Mouse (Mus musculus): ENCODE measurements around the gene Dlgap1. TPM values are rescaled to one million over a fixed set of nuclear protein-coding genes. Genes with fewer than 3 reads are reported as not detected.

The Dlgap1 gene
- polyA plus RNA-seq, 1 experiment, result 0.26 TPM

DNA sequence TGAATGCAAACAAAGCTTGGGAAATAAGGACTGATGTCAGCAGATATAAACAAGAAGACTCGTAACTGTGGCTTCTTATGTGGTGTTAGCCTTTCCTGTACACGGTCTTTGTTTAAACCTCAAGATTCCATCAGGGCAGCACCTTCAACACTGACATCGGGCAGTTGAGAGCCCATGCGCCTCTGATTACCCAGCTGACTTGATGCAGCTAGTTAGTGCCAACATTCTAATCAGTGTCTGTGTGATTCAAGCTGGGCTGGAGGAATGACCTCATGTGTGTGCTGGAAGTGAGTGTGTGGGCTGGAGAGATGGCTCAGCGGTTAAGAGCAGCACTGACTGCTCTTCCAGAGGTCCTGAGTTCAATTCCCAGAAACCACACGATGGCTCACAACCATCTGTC is 770.5 kb downstream of the Dlgap1 start:
- TF ChIP-seq POLR2A (IDR thresholded peaks at IDR 0.05; ENCODE audit: low read depth, low read length) (no peak), CTCF (IDR thresholded peaks at IDR 0.05; ENCODE audit: borderline replicate concordance, insufficient read depth, low read length) (no peak)
- Histone ChIP-seq H3K4me1 (ENCODE audit: control insufficient read depth, insufficient read depth, low read length) (peaks cover 9% of the 10 kb centered on the region), H3K27ac (ENCODE audit: insufficient read depth, low read length) (peak overlapping the region; percentile 99), H3K4me3 (ENCODE audit: insufficient read depth, low read length) (no peak overlapping the region)

DNA sequence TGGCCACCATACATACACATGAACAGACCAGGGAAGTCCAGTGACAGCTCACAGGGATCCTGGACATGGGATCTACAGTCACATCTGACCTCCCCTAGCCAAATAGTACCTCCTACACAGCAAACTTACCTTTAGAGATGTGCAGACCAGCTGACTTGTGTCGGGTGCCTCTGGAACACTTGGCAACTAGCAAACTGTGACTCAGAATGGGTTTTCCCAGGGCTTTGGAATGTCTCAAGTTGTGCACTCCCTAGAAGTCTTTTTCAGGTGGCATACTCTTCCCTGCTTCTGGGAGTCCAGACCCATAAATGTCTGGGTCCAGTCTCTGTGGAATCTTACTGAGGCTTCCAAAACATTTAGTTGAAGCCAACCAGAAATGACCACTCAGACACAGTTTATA is 772.8 kb downstream of the Dlgap1 start:
- no peak overlapping the region for H3K4me3 ChIP-seq (ENCODE audit: insufficient read depth, low read length)
- no peak overlapping the region for H3K27ac ChIP-seq (ENCODE audit: insufficient read depth, low read length)
- H3K4me1 ChIP-seq (ENCODE audit: control insufficient read depth, insufficient read depth, low read length), result peaks cover 13% of the 10 kb centered on the region
- TF ChIP-seq POLR2A (IDR thresholded peaks at IDR 0.05; ENCODE audit: low read depth, low read length), result no peak
- TF ChIP-seq CTCF (IDR thresholded peaks at IDR 0.05; ENCODE audit: borderline replicate concordance, insufficient read depth, low read length), result no peak

DNA sequence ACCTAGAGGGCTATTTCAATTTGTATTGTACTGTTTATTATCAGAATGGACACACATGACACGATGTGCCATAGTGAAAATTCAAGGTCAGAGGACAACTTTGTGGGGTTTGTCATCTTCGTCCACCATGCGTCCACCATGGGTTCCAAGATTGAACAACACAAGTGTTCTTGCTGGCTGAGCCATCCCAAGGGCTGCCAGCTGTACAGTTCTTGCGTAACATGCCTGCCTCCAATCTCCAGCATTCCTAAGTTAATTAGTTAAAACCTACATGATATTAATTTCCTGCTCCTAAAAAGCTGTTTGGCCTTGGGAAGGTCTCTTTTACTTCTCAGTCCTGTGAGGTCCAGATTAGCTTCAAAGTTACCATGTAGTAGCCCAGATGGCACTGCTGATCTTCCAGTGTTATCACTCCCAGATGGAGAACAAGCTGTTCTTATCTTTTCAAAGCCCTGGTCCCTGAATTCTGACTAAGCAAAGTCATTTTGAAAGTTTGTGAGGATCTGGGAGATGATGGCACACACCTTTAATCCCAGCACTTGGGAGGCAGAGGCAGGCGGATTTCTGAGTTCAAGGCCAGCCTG is 775.8 kb downstream of the Dlgap1 start:
- Histone ChIP-seq H3K4me1 (ENCODE audit: control insufficient read depth, insufficient read depth, low read length) (peaks cover 13% of the 10 kb centered on the region), H3K27ac (ENCODE audit: insufficient read depth, low read length) (no peak overlapping the region), H3K4me3 (ENCODE audit: insufficient read depth, low read length) (no peak overlapping the region)
- no peak for TF ChIP-seq POLR2A (IDR thresholded peaks at IDR 0.05; ENCODE audit: low read depth, low read length)
- TF ChIP-seq CTCF (IDR thresholded peaks at IDR 0.05; ENCODE audit: borderline replicate concordance, insufficient read depth, low read length), result no peak

DNA sequence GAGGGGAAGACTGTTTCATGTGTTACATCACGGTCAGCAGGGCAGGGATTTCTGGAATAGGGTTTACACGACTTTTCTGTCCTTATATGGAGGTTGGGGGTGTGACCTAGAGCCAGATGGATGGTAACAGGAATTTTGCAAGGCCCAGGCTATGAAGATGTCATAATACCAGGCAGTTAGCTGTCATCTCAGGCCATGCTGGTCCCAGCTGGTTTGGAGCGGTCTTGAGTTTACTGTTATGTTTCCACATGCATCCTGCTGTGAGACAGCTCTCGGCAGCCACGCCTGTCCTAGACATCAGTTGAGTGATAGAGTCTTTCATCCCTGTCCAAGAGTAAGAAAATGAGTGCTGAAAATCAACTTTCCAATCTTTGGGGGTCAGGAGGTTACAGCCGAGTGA is 776.5 kb downstream of the Dlgap1 start:
- peaks cover 13% of the 10 kb centered on the region for H3K4me1 ChIP-seq (ENCODE audit: control insufficient read depth, insufficient read depth, low read length)
- H3K27ac ChIP-seq (ENCODE audit: insufficient read depth, low read length), result no peak overlapping the region
- TF ChIP-seq POLR2A (IDR thresholded peaks at IDR 0.05; ENCODE audit: low read depth, low read length), result no peak
- no peak for TF ChIP-seq CTCF (IDR thresholded peaks at IDR 0.05; ENCODE audit: borderline replicate concordance, insufficient read depth, low read length)
- H3K4me3 ChIP-seq (ENCODE audit: insufficient read depth, low read length), result no peak overlapping the region

DNA sequence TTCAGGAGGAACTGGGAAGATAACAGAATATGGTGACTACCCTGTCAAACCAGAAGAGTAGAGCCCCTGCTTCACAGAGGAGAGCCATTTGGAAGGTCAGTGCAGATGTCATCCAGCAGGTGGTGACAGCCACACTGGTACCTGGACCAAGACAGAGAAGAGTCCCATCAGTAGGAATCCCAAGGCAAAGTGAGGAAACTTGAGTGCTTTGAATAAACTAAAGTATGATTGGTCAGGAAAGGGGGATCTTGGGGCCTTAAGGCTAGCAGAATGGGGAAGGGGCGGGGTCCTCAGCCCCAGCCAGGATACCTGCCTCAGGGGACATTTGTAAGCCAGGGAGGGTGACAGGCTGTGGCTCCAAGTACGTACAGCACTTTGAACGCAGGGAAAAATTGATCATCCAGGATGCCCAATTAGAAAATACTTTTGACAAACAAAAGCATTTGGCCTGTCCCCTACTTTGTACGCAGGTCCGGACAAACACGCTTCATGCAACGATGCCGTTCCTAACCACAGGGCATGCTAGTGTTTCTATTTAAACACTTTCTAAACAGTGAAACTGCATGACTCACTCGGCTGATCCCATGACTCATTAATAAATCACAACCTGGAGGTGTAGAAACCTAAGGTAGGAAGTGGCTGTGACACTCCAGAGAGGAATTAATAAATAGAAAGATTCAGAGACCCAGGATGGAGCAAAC is 777.7 kb downstream of the Dlgap1 start:
- TF ChIP-seq POLR2A (IDR thresholded peaks at IDR 0.05; ENCODE audit: low read depth, low read length), result no peak
- no peak for TF ChIP-seq CTCF (IDR thresholded peaks at IDR 0.05; ENCODE audit: borderline replicate concordance, insufficient read depth, low read length)
- peak overlapping the region; percentile 99 for H3K27ac ChIP-seq (ENCODE audit: insufficient read depth, low read length)
- peaks cover 13% of the 10 kb centered on the region for H3K4me1 ChIP-seq (ENCODE audit: control insufficient read depth, insufficient read depth, low read length)
- no peak overlapping the region for H3K4me3 ChIP-seq (ENCODE audit: insufficient read depth, low read length)

DNA sequence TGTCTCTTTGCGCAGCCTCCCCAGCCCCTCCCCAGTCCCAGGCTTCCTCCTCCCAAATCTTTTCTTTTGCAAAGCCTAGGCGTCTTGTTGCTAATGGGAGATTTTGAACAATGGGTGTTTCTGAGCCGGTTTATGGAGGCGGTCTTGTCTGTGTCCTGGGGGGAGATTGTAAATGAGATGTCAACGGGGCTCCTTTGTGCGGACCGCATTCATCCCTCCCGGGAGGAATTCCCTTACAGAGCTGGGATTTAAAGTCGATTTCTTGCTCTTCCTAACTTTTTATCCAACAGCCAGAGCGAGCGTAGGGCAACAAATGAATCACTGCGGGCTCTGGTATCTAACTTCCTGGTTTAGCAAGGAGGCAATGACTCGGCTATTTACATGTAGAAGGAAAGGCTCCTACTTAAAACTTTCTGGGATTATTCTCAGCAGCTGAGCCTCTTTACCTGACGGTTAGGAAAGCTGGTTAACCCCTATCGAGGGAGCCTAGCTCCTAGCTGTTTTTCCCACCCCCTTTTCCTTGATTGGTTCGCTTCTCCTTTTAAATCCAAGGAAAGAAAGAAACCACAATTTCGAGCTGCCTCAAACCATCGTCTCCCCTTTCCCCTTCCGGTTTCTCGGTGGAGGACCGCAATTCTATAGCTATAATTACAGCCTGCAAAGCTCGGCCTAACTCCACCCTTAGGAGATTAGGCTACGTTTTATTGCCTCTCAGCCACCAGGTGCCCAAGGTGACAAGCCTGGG is 779.0 kb downstream of the Dlgap1 start:
- TF ChIP-seq POLR2A (IDR thresholded peaks at IDR 0.05; ENCODE audit: low read depth, low read length) (0 out of 2 replicates have a peak, but pooled peaks have one; percentile 14), CTCF (IDR thresholded peaks at IDR 0.05; ENCODE audit: borderline replicate concordance, insufficient read depth, low read length) (no peak)
- H3K4me3 ChIP-seq (ENCODE audit: insufficient read depth, low read length), result no peak overlapping the region; the same call in 1 of the 2 replicates
- peak overlapping the region; percentile 99 for H3K27ac ChIP-seq (ENCODE audit: insufficient read depth, low read length)
- peaks cover 13% of the 10 kb centered on the region for H3K4me1 ChIP-seq (ENCODE audit: control insufficient read depth, insufficient read depth, low read length)

DNA sequence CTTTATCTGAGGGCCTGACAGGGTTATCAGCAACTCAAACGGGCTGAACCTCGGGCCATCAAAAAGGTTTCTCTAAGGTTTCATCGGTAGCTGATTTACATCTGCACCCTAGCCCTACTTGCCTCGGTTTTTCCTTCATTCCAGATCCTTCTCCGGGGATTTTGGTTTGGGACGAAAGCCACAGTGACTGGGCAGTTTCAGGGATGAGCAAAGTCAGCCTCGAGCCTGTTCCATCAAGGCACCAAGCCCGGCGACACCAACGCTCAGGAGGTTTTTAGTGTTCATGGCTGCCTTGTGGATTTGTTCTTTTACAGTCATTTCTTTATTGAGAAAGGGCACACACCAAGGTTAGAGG is 779.6 kb downstream of the Dlgap1 start:
- no peak overlapping the region for H3K4me3 ChIP-seq (ENCODE audit: insufficient read depth, low read length)

DNA sequence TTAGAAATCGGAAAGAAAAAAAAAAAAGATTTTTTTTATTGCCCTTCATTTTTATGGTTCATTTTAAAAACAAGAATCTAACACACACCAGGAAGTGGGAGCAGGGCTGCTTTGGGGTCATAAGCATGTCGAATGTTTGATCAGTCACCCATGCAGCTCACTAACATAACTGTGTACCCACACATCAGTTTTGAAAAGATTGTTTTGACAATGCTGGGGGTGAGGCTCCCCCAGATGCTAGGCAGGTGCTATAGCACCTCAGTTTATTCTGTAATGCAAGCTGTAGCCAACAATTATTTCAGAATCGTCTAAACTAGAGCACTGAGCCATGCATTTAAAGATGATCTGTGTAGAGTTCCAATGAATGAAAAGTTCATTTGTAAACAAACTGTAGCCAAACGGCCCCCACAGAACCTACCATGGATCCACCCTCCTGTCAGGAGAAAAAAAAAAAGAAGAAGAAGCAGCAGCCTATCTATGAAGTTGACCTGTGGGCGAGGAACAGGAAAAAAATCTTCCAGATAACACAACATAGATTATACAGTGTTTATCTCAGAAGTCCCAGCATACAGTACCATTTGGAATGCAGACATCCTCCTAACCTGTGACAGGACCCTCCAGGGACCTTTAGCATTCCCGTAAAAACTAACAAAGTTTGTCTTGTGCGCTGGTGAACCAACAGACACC is 780.2 kb downstream of the Dlgap1 start:
- H3K4me3 ChIP-seq (ENCODE audit: insufficient read depth, low read length), result no peak overlapping the region
- H3K27ac ChIP-seq (ENCODE audit: insufficient read depth, low read length), result peak overlapping the region; percentile 99
- peaks cover 13% of the 10 kb centered on the region for H3K4me1 ChIP-seq (ENCODE audit: control insufficient read depth, insufficient read depth, low read length)
- TF ChIP-seq CTCF (IDR thresholded peaks at IDR 0.05; ENCODE audit: borderline replicate concordance, insufficient read depth, low read length) (no peak), POLR2A (IDR thresholded peaks at IDR 0.05; ENCODE audit: low read depth, low read length) (no peak)

More for the DNA sequence above, 779.6 kb downstream of the Dlgap1 start:
- Histone ChIP-seq H3K27ac (ENCODE audit: insufficient read depth, low read length) (peak overlapping the region; percentile 99), H3K4me1 (ENCODE audit: control insufficient read depth, insufficient read depth, low read length) (peaks cover 13% of the 10 kb centered on the region)
- TF ChIP-seq CTCF (IDR thresholded peaks at IDR 0.05; ENCODE audit: borderline replicate concordance, insufficient read depth, low read length) (no peak), POLR2A (IDR thresholded peaks at IDR 0.05; ENCODE audit: low read depth, low read length) (no peak)

DNA sequence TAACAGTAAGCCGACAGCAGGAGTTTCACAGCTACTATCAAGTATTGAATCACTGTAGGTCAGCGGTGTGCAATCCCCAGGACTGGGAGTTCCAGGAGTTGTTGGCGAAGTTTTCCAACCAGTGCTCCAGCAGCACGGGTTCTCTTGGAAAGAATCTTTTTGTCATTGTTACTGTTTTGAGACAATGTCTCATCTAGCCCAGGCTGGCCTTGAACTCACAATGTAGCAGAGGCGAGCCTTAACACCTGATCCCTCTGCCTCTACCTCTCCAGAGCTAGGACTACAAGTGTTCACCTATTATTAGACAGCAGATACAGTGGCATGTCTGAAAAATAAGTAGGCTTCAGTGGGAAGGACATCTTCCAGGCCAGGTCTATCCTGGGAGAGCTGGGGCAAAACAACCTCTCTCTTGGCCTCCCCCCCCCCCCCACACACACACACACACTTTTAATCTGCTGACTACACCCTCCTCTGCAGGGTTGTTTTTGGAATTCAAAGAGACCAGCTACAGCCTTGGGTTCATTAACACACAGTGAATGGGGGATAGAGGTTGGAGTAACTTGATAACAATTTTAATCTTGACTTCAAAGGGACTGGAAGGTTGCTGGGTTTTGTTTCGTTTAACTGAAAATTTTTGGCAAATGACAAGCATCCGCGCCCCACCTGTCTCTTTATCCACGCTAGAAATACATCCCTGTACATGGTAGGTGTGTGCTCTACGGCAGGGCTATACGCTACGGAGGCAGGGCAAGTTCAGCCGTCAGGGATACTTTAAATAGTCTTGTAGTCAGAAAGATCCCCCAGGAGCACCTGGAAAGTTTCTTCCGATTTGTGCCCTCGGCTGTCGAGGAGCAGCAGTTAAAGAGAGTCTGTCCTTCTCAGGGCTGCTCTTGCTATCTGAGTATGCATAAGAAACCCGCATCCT is 781.6 kb downstream of the Dlgap1 start:
- H3K27ac ChIP-seq (ENCODE audit: insufficient read depth, low read length), result no peak overlapping the region
- peaks cover 15% of the 10 kb centered on the region for H3K4me1 ChIP-seq (ENCODE audit: control insufficient read depth, insufficient read depth, low read length)
- no peak overlapping the region for H3K4me3 ChIP-seq (ENCODE audit: insufficient read depth, low read length)
- TF ChIP-seq POLR2A (IDR thresholded peaks at IDR 0.05; ENCODE audit: low read depth, low read length) (no peak), CTCF (IDR thresholded peaks at IDR 0.05; ENCODE audit: borderline replicate concordance, insufficient read depth, low read length) (no peak)

Measured in embryonic fibroblast, embryonic 13.5 days (primary cell).